Mouse (Mus musculus): Measurements from ENCODE around the gene Sdccag8.

DNA sequence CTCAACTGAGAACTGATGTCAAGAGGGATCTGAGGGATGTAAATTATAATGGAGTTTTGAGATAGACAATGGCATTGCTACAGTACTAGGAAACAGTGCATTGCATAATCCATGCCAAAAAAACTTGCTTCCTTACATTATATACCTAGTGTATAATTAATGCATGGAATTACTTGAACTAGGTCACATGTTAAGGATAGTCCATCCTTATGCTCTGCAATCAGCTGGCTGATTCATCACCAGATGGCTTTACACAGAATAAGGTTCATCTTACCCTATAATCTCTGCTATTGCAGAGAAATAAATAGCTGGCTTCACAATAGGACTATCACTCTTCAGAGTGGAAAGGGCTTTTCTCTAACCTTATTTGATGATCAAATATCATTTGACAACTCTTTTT is 15.8 kb upstream of the Sdccag8 start:
- TF ChIP-seq POLR2A (IDR thresholded peaks at IDR 0.05; ENCODE audit: borderline replicate concordance, extremely low read depth, low read depth, low read length) (no peak), CTCF (IDR thresholded peaks at IDR 0.05; ENCODE audit: insufficient read depth, low read length) (no peak)
